Mouse (Mus musculus): ENCODE results near the gene Slc12a9.

The Slc12a9 gene

DNA sequence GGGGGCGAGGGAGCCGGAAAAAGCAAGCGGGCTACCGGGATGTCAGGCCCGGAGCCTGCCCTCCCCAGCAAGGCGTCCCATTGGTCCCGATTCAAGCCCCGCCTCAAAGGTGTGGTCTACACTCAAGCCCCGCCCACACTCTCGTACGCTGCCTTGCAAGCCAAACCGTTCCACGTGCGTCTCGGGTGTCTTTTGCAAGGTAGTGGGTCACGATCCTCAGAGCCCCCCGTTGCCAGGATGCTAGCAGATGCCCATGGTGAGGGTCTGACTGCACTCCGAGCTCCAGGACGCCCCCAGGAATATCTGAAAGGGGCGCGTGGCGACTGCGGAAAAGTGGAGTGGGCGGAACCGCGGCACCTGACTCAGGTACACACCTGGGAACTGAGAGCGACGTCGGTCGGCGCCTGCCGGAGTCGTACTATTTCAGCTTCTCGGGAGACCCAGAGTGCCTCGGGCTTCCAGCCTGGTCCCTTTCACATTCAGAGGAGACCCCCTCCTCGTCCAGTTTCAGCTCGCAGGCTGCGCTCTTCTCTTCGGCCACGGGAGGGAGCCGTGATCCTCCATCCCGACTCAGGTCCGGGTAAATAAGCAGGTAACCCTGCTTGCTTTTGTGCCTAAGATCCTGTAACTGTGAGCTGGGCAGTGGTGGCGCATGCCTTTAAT lies at the start of gene Slc12a9:
Slc12a9 (minus strand) TSS at position 86 of the 663 bp plus-strand sequence.
- DNase-seq (ENCODE audit: low read depth, low spot score): peak; percentile 94

- peak; percentile 80 for DNase-seq (ENCODE audit: low read depth, low spot score)
Measured at GRCm38 (mm10) chr5:137381152-137381551, 47.8 kb upstream of the Slc12a9 start.

DNA sequence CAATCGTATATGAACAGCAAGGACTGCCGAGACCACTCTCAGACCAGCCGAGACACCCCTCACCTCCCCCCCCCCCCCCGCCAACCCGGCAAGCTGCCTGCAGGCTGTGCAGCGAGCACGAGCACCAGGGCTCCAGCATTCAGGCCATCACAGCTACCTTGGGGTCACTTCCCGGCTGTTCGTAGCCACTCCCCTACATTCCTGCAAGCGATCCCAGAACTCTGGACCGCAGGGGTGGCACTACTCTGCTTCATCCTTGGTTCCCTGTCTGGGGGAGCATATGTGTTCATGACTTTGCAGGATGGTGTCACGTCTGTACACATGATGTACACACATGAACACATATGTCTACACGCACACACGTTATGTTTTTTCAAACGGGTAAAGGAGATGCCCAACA lies 44.2 kb upstream of the Slc12a9 start:
- DNase-seq (ENCODE audit: low read depth, low spot score): peak; percentile 30

DNA sequence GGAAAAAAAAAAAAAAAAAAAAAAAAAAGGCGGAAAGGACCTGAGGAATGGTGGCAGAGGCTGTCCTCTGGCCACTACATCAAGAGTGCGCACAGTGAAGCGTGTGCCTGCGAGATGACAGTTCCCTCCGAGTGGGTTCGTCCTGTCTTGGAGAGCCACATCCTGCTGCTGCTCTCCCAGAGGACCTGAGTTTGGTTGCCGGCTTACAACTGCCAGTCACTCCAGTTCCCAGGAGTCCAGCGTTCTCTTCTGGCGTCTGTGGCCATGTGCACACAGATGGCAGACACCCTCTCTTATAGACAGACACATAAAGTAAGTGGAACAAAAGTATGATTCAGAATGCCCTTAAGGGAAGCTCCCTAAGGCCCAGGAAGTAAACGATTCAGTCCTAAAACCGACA lies 43.8 kb upstream of the Slc12a9 start:
- no peak for DNase-seq (ENCODE audit: low read depth, low spot score)

- DNase-seq (ENCODE audit: low read depth, low spot score): peak; percentile 53
Measured at GRCm38 (mm10) chr5:137376722-137377121, 43.3 kb upstream of the Slc12a9 start.

GRCm38 (mm10) chr5:137376198-137376597 lies 42.8 kb upstream of the Slc12a9 start:
- peak; percentile 47 for DNase-seq (ENCODE audit: low read depth, low spot score)

DNA sequence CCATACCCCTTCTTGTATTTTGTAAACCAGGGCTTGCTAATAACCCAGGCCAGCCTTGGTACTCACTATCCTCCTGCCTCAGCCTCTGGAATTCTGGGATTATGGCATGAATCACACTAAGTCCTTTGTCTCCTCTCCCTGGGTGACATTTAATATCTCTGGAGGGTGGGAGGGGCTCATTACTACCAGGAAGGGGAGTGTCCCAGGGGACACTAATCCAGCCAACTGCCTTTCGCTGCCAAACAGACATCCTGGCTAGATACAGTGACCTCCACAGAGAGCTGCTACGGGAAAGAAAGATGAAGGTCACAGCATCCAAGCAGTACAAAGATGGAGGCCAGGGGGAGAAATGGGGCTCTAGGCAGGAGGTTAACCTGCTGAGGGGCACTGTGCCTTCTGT lies 42.2 kb upstream of the Slc12a9 start:
- DNase-seq (ENCODE audit: low read depth, low spot score): no peak

GRCm38 (mm10) chr5:137374521-137375080 lies 41.2 kb upstream of the Slc12a9 start:
- DNase-seq (ENCODE audit: low read depth, low spot score): no peak

- no peak for DNase-seq (ENCODE audit: low read depth, low spot score)
Measured at GRCm38 (mm10) chr5:137373371-137373950, 40.1 kb upstream of the Slc12a9 start.

- no peak for DNase-seq (ENCODE audit: low read depth, low spot score)
Measured at GRCm38 (mm10) chr5:137369665-137370064, 36.3 kb upstream of the Slc12a9 start.

GRCm38 (mm10) chr5:137358382-137358781 lies 25.0 kb upstream of the Slc12a9 start:
- DNase-seq (ENCODE audit: low read depth, low spot score): no peak

DNA sequence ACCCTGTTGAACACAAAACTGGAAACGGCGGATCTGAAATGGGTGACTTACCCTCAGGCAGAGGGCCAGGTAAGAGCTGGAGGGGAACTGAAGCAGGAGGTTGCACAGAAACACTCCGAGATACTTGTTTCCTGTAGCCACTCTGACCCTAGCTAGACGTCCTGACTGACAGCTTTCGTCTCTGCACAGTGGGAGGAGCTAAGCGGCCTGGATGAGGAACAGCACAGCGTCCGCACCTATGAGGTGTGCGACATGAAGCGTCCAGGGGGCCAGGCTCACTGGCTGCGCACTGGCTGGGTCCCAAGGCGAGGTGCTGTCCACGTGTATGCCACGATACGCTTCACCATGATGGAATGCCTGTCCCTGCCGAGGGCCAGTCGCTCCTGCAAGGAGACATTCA lies 20.7 kb upstream of the Slc12a9 start:
- no peak for DNase-seq (ENCODE audit: low read depth, low spot score)

GRCm38 (mm10) chr5:137352011-137352975 lies 18.9 kb upstream of the Slc12a9 start:
- DNase-seq (ENCODE audit: low read depth, low spot score): no peak

GRCm38 (mm10) chr5:137351394-137351793 lies 18.0 kb upstream of the Slc12a9 start:
- no peak for DNase-seq (ENCODE audit: low read depth, low spot score)

DNA sequence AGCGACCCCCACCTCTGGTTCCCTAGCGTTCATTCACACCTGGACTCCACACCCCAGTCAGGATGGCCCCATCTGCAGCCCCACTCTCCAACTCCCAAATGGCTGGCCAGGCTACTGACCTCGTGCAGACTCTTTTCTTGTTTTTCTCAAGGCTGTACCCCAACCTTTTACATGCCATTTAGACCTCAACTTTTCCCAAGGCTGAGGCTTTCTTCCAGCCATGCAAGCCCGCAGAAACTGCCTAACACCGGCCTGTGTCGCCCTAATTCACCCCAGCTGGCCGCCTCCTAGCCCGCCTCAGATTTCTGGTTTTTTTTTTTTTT lies 17.6 kb upstream of the Slc12a9 start:
- no peak for DNase-seq (ENCODE audit: low read depth, low spot score)

GRCm38 (mm10) chr5:137350205-137351057 lies 17.0 kb upstream of the Slc12a9 start:
- DNase-seq (ENCODE audit: low read depth, low spot score): no peak

DNA sequence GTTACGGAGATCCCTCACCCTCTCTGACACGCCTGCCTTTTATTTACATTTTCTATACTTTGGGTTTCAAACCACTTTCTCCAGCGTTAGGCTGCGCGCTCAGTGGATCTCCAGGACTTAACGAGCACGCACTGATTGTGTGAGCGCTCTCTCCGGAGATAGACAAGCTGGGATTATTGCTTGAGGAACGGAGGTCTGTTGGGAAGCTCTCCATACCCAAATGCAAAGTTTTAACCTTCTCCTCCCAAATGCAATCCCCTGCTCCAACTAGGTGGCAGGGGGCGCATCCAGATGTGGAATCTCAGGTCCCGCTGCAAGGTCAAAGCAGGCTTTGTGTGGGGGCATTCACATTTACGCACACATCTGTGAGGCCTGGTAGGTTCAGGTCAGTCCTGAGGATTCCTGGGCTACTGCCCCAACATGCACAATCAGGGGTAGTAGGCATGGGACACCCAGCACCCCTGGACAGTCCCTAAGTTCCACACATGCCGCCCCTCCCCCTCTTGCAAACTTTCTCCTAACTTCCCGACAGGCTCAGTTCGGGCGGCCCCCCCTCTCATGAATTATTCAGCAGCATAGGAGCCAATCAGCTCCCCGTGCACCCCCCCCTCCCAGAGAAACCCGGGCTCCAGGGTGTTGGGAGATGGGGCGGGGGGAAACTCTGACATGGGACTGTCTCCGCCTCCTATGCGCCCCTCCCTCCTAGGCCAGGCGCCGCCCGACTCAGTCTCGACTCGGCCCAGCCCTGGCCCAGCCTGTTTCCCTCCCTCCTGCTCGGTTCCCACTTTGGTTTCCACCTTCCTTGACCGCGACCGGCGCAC lies 16.2 kb upstream of the Slc12a9 start, which contains the start of gene Ephb4:
Ephb4 (plus strand) TSS at position 726 of the 821 bp plus-strand sequence.
- peak; percentile 95 for DNase-seq (ENCODE audit: low read depth, low spot score)

GRCm38 (mm10) chr5:137348482-137349383 lies 15.3 kb upstream of the Slc12a9 start:
- DNase-seq (ENCODE audit: low read depth, low spot score): no peak

- DNase-seq (ENCODE audit: low read depth, low spot score): no peak
Measured at GRCm38 (mm10) chr5:137347856-137348255, 14.5 kb upstream of the Slc12a9 start.
